Mouse (Mus musculus): ENCODE results near the gene Spata9.

Spata9 gene

GRCm38 (mm10) chr13:75992169-75993028 lies 25.4 kb downstream of the Spata9 start:
- DNase-seq = no peak

GRCm38 (mm10) chr13:76003272-76003671 lies 36.3 kb downstream of the Spata9 start:
- no peak for DNase-seq

- DNase-seq = no peak
Measured at GRCm38 (mm10) chr13:76014511-76014910, 47.6 kb downstream of the Spata9 start.

GRCm38 (mm10) chr13:76017465-76017864 lies 50.5 kb downstream of the Spata9 start:
- no peak for DNase-seq

GRCm38 (mm10) chr13:76017974-76018843 lies 51.3 kb downstream of the Spata9 start, which contains the start of gene Rfesd:
Gene Rfesd (minus strand): TSS chr13:76018719.
- DNase-seq = peak; percentile 97

- no peak for DNase-seq
Measured at GRCm38 (mm10) chr13:76018844-76019400, 52.0 kb downstream of the Spata9 start.

- DNase-seq = no peak
Measured at GRCm38 (mm10) chr13:76021782-76022181, 54.8 kb downstream of the Spata9 start.

- no peak for DNase-seq
Measured at GRCm38 (mm10) chr13:76024588-76024987, 57.6 kb downstream of the Spata9 start.

GRCm38 (mm10) chr13:76042455-76042854 lies 75.5 kb downstream of the Spata9 start:
- DNase-seq = no peak

GRCm38 (mm10) chr13:76044971-76045370 lies 78.0 kb downstream of the Spata9 start:
- no peak for DNase-seq
